Mouse (Mus musculus) G1E (cell line): ENCODE results near the gene Fibp. TPM values are rescaled to one million over a fixed set of nuclear protein-coding genes. Genes with fewer than 3 reads are reported as not detected.

Experiments
- ATAC-seq: 2 replicates; pipeline ENCODE4 v1.8.0; 2016; ENCODE audit warnings: mild to moderate bottlenecking; ENCODE audit not compliant: insufficient number of reproducible peaks, poor library complexity, low FRiP score, severe bottlenecking; ENCODE audit errors: extremely low read depth
- DNase-seq: peaks from one replicate; pipeline ENCODE4 v3.0.0; 2012; ENCODE audit warnings: low spot score
- H3K27me3 ChIP-seq: 2 replicates; pipeline ENCODE4 v1.6.1; 2012; ENCODE audit warnings: mild to moderate bottlenecking, low read length, inconsistent platforms; ENCODE audit not compliant: insufficient read depth
- H3K36me3 ChIP-seq: replicated peaks from 2 replicates; pipeline ENCODE3; 2012; ENCODE audit warnings: mild to moderate bottlenecking, inconsistent platforms
- H3K4me1 ChIP-seq: 2 replicates; pipeline ENCODE4 v1.6.1; 2012; ENCODE audit warnings: low read depth, low read length, inconsistent platforms, mixed read lengths; ENCODE audit not compliant: insufficient read depth
- H3K4me3 ChIP-seq: 2 replicates; pipeline ENCODE4 v1.5.1; 2012; ENCODE audit warnings: low read depth, mild to moderate bottlenecking, inconsistent platforms, low read length, moderate library complexity, mixed read lengths
- H3K9me3 ChIP-seq: replicated peaks from 2 replicates; pipeline ENCODE4 v1.6.1; 2012; ENCODE audit warnings: inconsistent platforms
- CTCF ChIP-seq: IDR thresholded peaks from 2 replicates; pipeline ENCODE4 v1.5.1; 2012; ENCODE audit warnings: low read depth, low read length, inconsistent platforms, mixed read lengths
- GATA1 ChIP-seq: IDR thresholded peaks from 2 replicates; pipeline ENCODE4 v1.6.1; 2012; ENCODE audit warnings: borderline replicate concordance, low read length, inconsistent platforms, mixed read lengths
- GATA2 ChIP-seq: IDR thresholded peaks from 2 replicates; pipeline ENCODE4 v1.6.1; 2012; ENCODE audit warnings: low read depth, low read length, inconsistent platforms, borderline replicate concordance
- POLR2AphosphoS5 ChIP-seq: IDR thresholded peaks from 2 replicates; pipeline ENCODE4 v1.6.1; 2012; ENCODE audit warnings: low read depth, low read length, inconsistent platforms; ENCODE audit not compliant: insufficient replicate concordance
- TAL1 ChIP-seq: conservative IDR thresholded peaks from 2 replicates; pipeline ENCODE4 v1.6.1; 2012; ENCODE audit warnings: low read depth, low read length, inconsistent platforms, mixed read lengths
- polyA plus RNA-seq: library from polyadenylated mRNA; stranded (reverse); fragments of >175 nt; gene quantifications from 2 replicates; pipeline ENCODE4 v1.2.3, GENCODE M21; 2012
- total RNA-seq, 2 experiments: library from RNA; stranded (forward) in 1 of 2; stranded (reverse) in 1 of 2; fragments of 200-1000 nt in 1 of 2; fragments of >200 nt in 1 of 2; fragmentation: Nextera tagmentation in 1 of 2; gene quantifications; 2 replicates each; pipeline ENCODE4 v1.2.3; 2014 to 2017

Gene Fibp
- total and polyA plus RNA-seq, 3 experiments = 50.8 to 162 (median 71.8) TPM

DNA sequence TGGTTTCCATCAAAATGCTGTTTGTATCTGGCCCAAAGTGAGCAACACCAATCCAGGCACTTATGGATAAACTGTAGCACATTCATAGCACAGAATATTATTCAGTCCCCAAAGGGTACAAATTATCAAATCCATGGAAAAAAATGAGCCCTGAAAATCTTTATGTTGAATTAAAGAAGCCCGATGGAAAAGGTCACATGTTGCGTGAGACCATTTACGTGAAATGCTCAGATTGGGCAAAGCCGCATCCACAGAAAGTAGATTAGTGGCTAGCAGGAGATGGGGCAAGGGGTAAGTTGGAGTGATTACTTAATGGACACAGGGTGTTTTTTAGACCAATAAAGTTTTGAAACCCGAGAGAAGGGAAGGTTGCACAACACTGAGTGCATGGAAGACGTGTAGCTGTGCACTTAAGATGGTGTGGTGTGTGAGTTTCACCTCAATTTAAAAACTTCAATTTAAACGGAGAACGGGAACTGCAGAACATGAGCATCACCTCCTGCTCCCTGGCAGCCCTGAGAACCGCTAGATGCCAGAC is 16.0 kb upstream of the Fibp start:
- Histone ChIP-seq H3K9me3 (peaks cover 6% of the 10 kb centered on the region), H3K4me1 (peaks cover 25% of the 10 kb centered on the region), H3K27me3 (peaks cover 45% of the 10 kb centered on the region), H3K4me3 (no peak overlapping the region), H3K36me3 (peaks cover 1% of the 10 kb centered on the region)
- DNase-seq = no peak
- TF ChIP-seq CTCF (no peak), GATA1 (no peak), TAL1 (no peak), GATA2 (no peak), POLR2AphosphoS5 (no peak)
- ATAC-seq = no peak

DNA sequence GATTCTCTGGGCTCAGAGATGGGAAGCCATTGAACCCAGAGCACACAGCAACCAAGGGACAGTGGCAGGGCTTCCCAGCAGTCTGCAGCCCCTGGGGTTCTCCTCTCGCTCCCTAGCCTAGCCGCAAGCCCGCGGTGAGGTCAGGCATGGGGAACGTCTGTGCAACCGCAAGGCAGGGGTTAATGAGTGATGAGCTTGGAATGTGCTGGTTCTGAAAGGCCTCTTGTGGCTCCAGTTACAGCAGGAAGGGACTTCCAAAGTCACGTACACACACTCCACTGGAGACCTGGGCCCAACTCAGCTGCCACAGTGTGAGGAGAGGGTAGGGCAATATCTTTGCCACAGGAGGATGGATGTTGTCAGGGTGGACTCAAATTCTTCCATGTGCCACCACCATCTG is 15.5 kb upstream of the Fibp start:
- TF ChIP-seq GATA1 (no peak), POLR2AphosphoS5 (no peak), TAL1 (no peak), GATA2 (no peak), CTCF (no peak)
- Histone ChIP-seq H3K4me1 (peaks cover 28% of the 10 kb centered on the region), H3K27me3 (peaks cover 45% of the 10 kb centered on the region), H3K36me3 (peaks cover 4% of the 10 kb centered on the region), H3K4me3 (no peak overlapping the region), H3K9me3 (peaks cover 6% of the 10 kb centered on the region)
- ATAC-seq (no peak), DNase-seq (no peak)

DNA sequence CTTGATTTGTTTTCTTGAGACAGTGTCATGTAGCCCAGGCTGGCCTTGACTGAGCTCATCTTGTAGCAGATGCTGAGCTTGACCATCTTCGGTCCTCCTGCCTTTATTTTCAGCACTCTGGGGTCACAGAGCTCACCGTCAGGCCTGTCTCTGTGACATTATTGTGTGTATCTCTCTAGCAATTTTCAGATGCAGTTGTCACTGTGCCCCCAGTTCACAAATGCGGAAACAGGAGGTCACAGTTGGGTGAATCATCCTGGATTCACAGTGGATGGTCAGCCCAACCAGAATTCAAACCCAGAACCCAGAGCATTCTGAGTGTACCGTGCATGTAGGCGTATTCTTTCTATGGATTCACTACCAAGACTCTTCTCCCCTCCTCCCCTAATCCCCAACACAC is 14.7 kb upstream of the Fibp start:
- no peak overlapping the region for H3K4me3 ChIP-seq
- ATAC-seq = no peak
- TF ChIP-seq GATA2 (no peak), POLR2AphosphoS5 (no peak), CTCF (no peak)
- H3K36me3 ChIP-seq = peaks cover 11% of the 10 kb centered on the region
- peaks cover 40% of the 10 kb centered on the region for H3K27me3 ChIP-seq
- no peaks in the 10 kb centered on the region for H3K9me3 ChIP-seq
- no peak for DNase-seq
- peaks cover 30% of the 10 kb centered on the region for H3K4me1 ChIP-seq

DNA sequence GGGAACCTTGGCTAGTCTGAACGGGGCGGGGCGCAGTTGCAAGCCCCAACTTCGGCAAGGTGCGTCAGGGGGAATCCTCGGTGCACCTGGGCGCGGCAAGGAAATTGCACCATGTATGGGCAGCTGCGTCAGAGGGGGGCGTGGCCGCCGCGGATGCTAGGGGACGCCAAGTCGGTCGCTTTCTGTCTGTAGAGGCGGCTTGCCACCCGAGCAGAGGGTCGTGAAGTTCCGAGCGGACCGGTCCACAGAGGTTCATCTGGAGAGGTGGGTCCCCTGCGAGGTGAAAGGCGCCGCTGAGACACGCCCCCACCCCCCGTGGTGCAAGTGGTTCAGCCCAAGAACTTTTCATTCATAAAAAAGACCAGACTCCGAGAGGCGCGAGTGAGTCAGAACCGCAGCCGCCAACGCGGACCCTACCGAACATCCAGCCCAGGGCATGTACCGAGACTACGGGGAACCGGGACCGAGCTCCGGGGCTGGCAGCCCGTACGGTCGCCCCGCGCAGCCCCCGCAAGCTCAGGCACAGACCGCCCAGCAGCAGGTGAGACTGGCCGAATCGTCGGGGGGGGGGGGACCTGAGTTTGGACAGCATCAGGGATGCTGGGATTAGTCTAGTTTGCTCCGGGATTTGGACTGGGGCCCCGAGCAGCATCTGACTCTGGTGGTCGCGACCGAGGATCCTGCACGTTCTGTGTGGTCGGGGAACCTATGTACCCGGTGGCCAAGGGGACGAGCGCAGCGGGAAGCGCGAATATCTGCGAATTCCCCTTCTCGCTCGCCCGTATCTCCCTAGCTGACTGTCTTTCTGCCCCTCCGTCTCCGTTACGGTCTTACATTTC is 12.7 kb upstream of the Fibp start, which contains the start of gene Fosl1:
Gene Fosl1 (plus strand): TSS at position 33 of the 839 bp plus-strand sequence.
- TF ChIP-seq POLR2AphosphoS5 = no peak
- TF ChIP-seq GATA2 = no peak
- no peak for TF ChIP-seq CTCF
- TF ChIP-seq GATA1 = no peak
- no peak for TF ChIP-seq TAL1
- ATAC-seq = peak; percentile 37; the same call in 1 of the 2 replicates
- DNase-seq = peak; percentile 64
- peaks cover 34% of the 10 kb centered on the region for H3K4me1 ChIP-seq
- H3K27me3 ChIP-seq = peaks cover 40% of the 10 kb centered on the region
- H3K9me3 ChIP-seq = no peaks in the 10 kb centered on the region
- peak within 1 kb of the TSS; percentile 73 for H3K4me3 ChIP-seq
- peaks cover 26% of the 10 kb centered on the region for H3K36me3 ChIP-seq

DNA sequence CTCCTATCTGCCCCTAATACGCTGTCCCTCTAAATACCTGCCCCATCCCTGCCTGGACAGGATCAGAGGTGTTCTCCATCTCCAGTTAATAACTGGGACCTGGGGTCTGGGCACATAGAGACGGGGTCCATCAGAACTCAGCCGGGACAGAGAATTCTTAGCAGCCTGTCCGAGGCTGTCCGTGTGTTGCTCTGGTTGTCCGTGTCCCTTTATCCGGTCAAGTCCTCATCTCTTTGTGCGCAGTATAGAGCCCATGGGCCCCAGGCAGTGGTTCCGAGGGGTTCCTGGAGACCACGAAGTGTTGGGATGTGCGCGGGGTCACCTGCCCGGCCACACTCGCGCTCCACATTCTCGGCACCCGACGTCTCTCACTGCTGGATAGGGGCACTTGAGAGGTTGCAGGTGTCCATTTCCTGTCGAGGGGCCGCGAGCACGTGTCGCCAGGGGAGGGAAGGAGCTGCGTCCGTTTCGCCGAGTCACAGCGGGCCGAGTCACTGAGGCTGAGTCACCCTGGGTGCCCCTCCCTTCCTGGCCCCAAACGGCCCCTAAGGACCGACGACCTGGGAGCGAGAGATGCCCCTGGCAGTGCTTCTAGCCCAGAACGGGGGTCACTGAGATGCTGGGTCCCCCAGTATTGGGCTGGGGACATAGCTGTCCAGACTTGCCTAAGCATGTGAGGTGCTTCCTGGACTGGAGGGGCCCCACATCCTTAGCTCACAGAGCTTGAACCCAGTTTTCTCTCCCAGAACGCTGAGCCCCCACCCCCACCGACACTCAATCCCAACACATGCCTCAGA is 11.9 kb upstream of the Fibp start:
- no peaks in the 10 kb centered on the region for H3K9me3 ChIP-seq
- DNase-seq = peak; percentile 62
- peak; percentile 67 for ATAC-seq
- H3K27me3 ChIP-seq = peaks cover 40% of the 10 kb centered on the region
- H3K4me1 ChIP-seq = peaks cover 34% of the 10 kb centered on the region
- peaks cover 33% of the 10 kb centered on the region for H3K36me3 ChIP-seq
- no peak for TF ChIP-seq POLR2AphosphoS5
- TF ChIP-seq GATA2 = no peak
- TF ChIP-seq GATA1 = no peak
- no peak for TF ChIP-seq TAL1
- TF ChIP-seq CTCF = no peak
- peak overlapping the region; percentile 73 for H3K4me3 ChIP-seq

DNA sequence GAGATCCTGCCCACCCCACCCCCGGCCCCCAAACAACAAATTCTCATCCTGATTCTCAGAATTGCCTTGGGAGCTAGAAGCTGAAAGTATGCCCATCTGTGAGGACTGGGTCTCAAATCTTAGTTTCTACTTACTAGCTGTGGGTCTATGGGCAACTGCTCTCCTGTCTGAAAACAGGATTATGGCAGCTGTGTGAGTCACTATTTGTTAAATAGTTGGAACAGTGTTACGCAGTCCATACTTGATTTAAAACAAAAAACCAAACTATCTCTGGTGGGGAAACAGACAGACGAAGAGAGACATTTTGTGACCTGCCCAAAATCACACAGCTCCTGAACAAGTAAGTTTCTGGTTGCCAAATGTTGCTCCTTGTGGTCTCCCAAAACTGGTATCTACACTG is 10.7 kb upstream of the Fibp start:
- H3K4me1 ChIP-seq = peaks cover 41% of the 10 kb centered on the region
- TF ChIP-seq GATA1 = no peak
- no peak for TF ChIP-seq TAL1
- TF ChIP-seq CTCF = no peak
- no peak for TF ChIP-seq GATA2
- no peak for TF ChIP-seq POLR2AphosphoS5
- H3K4me3 ChIP-seq = no peak overlapping the region
- H3K27me3 ChIP-seq = peaks cover 33% of the 10 kb centered on the region
- DNase-seq = no peak
- ATAC-seq = no peak
- H3K36me3 ChIP-seq = peaks cover 44% of the 10 kb centered on the region
- no peaks in the 10 kb centered on the region for H3K9me3 ChIP-seq
